Mouse (Mus musculus) bone marrow macrophage, adult 2 months (primary cell): ENCODE measurements around the gene Gng7.

Experiments
- CTCF ChIP-seq: IDR thresholded peaks from 2 replicates; pipeline ENCODE4 v1.5.1; 2012; ENCODE audit warnings: low read depth, mild to moderate bottlenecking, low read length, moderate library complexity
- POLR2A ChIP-seq: IDR thresholded peaks from 2 replicates; pipeline ENCODE4 v1.6.1; 2012; ENCODE audit warnings: mild to moderate bottlenecking, low read depth, low read length, borderline replicate concordance

- TF ChIP-seq POLR2A (no peak), CTCF (peak; percentile 74)
These were observed 53.9 kb downstream of the Gng7 start for GRCm38 (mm10) chr10:80960551-80961508.
